Mouse (Mus musculus) right cerebral cortex, adult 18-20 months (tissue): ENCODE results near the gene 4921536K21Rik.
"Not testable (repeated sequence)": the region's sequence is repeated elsewhere in the genome, so short reads cannot be mapped to it uniquely, and the experiment has no call there.

Experiments used
- DNase-seq: peaks from one replicate; pipeline ENCODE4 v3.0.0; 2022; ENCODE audit warnings: mixed read lengths

The 4921536K21Rik gene

DNA sequence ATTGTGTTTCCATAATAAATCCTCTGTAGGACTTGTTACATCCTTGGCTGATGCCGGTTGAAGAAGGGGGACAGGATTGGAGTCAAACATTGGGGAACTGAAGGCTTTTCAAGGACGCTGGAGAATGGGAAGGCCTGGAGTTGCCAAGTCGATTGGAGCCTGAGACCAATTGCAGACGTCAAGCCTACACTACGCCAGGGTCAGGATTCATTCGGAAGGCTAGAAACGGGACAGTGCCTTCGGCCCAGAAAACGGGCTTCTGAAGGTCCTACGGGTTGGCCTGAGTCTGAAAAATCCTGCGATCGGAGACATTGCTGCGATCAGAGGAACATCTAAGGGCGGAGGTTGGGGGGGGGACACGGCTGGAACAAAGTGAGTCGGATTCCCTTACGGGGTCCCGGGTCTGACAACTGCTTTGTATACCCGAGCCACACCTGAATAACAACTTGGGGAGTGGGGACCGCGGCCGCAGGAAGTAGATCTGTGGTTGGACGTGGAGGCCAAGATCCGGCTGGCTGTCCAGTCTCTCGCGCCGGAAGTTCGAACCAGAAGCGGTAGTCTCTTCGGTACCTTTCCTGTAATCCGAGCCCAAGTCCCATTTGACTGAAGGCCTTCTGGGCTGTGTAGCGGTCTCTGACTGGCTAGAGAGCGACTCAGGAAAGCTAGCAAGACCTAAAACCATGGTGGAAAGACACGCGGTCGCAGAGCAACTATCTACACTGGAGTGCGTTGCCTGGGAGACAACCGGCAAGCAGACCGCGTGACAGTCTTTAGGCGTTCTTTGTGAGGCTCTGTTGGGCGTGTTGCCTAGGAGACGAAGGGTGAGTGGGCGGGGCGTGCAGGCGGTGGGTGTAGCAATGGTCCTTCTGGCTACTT, at the start of gene 4921536K21Rik, which contains the start of gene Dusp18:
Gene 4921536K21Rik (minus strand): TSS at position 693 of the 876 bp plus-strand sequence.
Gene Dusp18 (plus strand): TSS at position 835 of the 876 bp plus-strand sequence.
- peak; percentile 98 for DNase-seq

DNA sequence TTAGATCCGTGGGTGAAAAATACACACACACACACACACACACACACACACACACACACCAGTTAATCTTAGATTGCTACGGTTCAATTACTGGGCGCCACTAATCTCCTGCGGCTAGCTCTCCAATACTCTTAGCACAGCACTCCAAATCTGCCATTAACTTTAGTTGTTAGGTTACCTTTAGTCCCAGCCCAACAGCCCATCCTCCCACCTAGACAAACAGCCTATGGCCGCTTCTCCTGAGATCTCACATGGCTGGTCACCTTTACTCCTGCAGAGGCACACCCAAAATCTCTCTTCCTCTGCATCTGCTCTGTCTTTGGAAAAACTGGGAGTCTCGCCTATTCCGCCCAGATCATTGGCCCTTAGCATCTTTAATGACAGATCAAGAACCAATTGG, 46.5 kb upstream of the 4921536K21Rik start:
- DNase-seq = no peak

DNA sequence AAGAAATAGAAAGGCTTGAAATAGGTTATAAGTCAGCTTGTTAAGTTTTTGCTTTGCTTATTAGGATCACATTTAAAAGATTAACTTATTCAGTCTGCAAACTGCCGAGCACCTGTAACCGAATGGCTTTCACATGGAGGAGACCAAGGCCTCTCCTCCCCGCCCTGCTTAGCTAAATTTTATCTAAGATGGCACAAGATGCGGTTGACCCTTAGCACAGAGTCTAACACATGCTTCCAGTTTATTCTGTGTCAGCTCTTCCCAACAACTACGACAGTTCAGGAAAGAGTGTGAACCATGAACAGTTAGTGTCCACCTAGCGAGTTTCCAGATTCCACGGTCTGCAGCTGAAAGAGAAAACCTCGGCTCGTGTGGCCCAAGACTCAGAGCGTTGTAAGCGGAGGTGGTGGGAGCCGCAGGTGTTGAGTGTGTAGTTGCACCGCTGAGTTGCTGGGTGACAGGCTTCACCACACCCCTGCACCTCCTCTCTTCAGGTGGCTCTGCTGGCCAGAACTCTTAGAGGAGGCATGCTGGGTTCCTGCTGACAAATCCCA, 42.5 kb upstream of the 4921536K21Rik start:
- no peak for DNase-seq

DNA sequence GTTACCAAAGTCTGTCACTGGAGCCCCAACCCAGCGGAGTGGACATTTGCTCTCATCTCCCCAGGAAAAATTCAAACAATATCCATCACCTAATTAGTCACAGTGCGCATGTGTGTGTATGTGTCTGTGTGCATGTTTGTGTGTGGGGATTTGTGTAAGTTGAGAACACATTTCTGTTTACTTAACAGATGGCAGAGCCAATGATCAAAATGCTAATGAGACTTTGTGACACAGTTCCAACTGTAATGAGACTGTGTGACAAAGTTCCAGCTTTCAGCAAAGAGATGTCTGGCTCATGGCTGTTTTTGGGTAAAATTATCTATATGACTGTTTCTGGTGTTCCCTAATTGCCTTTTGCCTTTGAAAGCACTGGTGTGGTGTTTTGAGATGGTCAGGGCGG, 41.4 kb upstream of the 4921536K21Rik start:
- no peak for DNase-seq

DNA sequence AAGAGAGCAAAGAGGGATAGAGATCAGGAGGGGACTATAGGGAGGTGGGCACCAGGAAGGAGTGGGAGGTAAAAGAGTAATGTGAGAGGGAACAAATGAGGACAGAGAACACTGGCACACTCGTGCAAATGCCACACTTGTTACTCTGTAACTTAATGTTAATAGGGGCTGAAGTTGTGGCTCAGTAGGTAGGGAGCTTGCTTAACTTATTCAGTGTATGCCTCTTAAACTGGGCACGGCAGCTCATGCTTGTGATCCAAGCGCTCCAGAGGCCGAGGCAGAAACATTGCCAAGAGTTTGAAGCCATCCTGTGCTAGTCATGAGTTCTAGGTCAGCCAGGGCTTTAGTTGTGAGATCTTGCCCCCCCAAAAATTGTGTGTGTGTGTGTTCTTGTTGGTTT, 40.2 kb upstream of the 4921536K21Rik start:
- DNase-seq = no peak

DNA sequence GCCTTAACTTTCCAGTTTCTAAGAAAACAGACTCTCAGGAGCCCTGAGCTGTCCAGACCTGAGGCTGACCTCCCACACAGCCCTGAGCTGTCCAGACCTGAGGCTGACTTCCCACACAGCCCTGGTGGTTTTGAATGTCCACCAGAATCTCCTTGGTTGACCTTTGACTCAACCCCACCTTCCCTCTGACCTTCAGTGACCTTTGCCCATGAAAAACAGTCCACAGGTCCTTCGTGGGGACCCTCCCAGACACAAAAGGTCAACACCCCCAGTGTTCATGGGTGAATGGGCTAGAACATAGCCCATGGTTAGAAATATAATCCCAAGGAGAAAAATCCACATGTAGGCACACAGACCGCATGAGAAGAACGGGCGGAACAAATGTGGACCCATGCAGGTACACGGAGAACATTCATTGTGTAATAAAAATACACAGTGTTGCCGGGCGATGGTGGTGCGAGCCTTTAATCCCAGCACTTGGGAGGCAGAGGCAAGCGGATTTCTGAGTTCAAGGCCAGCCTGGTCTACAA, 38.9 kb upstream of the 4921536K21Rik start:
- no peak for DNase-seq

DNA sequence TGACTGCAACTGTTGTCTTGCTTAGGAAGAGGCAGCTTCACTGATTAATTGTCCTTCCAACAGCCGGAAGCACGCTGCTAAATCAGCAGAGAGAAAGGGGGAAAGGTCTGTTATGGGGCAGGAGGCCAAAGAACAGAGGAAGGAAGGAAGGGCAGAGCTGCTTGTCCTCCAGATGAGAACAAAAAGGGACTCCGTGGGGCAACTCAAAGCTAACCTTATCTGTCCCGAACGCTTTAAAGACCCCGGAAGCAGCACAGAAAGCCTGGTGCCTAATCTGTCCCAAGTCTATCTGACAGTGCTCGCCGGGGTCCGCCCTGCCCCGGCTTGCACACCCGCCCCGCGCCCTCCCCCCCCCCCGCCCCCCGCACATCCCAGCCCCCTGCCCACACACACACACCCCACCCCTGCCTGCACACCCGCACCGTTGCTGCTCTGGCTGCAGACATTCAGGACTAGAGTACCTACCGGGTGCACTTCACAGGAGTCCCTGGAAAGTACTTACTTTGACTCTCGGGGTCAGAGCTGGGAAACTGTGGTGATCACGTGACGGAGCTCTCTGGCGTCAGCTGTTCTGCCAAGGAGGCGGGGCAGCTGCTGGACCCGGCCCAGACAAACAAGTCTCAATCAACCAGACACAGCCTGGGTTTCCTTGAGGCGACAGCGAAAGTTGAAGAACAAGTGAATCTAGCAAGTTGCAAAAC, 36.8 kb upstream of the 4921536K21Rik start, which contains the start of gene Tcn2:
Gene Tcn2 (minus strand): TSS at position 649 of the 701 bp plus-strand sequence.
- DNase-seq = peak; percentile 68

DNA sequence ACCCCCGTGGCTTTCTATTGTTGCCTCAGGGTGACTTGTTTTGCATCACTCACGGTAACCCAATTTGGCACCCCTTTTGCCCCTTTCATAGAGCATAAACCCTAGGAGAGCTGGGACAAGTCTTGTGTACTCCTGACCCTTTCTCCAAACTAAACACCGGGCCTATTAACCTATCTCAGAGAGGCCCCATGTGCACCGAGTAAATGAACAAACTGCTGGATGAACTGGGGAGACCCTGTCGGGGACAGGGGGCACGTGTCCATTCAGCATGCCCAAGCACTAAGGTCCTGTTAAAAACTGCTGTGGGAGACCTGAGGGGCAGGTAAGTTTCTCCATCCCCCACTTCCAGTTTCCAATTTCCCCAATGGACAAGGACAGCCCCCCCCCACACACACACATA, 36.0 kb upstream of the 4921536K21Rik start:
- no peak for DNase-seq

DNA sequence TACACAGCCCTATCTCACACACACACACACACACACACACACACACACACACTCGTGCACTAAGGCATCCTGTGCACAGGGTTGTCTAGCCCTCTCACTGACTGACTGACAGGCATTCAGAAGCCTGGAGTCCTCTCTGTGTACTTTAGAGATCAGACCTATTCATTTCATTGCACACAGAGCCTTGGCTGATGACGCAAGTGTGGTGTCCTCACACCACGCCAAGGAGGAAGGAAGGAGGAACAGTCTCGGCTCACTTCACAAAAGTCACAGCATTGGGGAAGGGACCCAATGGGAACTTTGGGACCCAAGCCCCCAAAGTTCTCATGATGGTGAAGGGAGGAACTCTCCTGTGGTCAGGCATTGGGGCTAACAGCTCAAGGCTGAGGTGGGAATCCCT, 35.1 kb upstream of the 4921536K21Rik start:
- DNase-seq = no peak

DNA sequence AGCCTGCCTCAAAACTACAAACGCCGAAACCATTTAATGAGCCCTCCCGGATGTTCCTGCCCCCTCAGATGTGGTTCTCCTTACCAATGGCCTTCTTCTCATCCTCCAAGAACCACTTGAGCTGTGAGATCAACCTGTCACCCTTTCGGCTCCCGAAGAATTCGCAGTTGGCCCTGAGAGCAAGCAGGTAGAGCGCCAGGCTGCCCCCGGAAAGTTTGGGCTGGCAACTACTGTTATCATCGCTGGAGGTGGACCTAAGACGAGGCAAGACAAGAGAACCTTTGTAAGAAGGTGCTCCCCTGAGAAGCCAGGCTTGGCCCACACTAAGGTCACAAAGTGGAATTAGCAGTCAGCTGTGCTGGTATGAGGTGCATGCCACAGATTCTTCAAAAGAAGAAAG, 31.0 kb upstream of the 4921536K21Rik start:
- DNase-seq = no peak

DNA sequence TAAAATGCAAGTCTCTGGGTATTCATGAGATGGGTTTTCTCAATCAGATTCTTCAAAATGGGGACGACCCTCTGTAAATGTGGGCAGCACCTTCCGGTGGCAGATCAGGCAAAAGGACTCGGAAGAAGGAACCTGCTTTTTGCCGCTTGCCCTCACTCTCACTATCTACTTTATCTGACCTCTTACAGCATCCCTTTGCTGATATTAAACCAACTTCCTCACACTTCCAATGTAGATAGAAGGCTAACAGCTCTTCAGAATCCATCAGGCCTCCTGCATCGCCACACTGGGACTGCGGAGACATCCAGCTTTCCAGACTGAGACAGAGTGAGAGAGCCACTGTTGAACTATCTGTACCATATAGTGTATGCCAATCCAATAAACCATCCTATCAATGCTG, 27.8 kb upstream of the 4921536K21Rik start:
- no peak for DNase-seq

DNA sequence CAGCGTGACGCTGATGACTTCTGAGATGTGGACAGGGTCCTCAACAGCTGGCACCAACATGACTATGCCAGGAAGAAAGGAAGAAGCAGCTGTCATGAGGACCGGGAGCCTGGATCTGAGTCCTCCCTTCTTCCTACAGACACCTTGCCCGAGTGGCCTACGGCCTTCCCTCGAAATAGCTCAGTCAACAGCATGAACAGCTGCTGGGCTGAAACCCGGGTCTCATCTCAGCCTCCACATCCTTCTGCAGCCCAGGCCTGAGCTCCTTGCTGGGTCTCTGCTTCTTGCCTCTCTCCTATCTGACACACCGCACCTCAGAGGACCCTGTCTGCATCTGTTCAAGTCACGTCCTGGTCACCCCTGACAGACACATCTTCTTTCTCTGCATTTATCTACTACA, 27.2 kb upstream of the 4921536K21Rik start:
- DNase-seq = no peak

DNA sequence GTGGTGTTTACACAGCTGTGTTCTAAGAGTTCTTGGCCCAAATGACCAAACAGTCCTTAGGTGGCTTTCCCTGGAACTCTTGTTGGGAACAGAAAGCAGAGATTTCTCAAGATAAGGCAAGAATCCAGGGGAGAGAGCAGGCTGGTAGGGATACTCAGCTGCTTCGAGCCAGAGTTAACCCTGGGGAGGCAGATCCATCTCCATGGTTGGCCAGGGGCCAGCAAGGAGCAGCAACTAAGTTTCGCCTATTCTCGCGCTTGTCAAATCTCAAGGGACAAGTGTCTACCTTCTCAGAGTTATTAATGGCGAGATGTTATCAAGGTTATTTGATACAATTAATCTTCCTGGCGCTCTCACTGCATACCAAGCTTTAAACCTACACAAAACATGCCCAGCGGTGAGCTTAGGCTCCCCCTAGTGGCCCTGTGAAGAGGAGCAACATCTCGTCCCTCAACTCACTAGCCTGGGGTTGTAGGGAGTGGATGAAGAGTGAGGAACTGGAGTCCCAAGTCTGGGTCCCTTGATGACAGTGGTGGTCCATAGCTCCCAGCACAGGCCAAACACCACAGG, 26.5 kb upstream of the 4921536K21Rik start:
- DNase-seq = peak; percentile 66

DNA sequence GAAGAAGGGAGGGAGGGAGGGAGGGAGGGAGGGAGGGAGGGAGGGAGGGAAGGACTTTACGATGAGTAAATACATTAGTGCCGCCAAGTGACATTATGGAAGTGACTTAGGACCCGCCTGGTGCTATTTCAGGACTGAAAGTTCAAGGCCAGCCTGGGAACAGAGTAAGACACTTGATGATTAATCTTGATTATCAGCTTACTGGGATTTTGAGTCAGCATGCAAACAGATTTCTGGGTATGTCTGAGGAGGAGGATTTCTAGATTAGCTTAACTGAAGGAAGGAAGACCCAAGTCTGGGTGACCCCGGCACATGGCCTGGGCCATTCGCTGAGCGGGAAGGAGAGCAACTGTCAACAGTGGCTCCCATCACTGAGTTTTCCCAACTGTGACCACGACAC, 25.6 kb upstream of the 4921536K21Rik start:
- no peak for DNase-seq

DNA sequence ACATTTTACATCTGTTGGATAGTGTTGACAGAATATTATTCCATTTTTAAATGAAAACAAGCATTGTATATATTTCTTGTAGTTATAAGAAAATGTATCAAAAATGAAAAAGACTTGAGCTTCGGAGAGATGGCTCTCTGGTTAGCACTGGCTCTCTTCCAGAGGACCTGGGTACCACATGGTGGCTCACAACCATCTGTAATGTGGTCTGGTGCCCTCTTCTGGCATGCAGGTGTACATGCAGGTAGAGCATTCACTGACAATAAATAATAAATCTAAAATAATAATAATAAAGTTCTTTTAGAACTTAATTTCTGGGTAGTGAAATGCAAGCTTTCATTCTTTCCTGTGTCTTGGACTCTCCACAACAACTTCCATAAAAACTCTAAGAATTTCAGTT, 23.8 kb upstream of the 4921536K21Rik start:
- no peak for DNase-seq

DNA sequence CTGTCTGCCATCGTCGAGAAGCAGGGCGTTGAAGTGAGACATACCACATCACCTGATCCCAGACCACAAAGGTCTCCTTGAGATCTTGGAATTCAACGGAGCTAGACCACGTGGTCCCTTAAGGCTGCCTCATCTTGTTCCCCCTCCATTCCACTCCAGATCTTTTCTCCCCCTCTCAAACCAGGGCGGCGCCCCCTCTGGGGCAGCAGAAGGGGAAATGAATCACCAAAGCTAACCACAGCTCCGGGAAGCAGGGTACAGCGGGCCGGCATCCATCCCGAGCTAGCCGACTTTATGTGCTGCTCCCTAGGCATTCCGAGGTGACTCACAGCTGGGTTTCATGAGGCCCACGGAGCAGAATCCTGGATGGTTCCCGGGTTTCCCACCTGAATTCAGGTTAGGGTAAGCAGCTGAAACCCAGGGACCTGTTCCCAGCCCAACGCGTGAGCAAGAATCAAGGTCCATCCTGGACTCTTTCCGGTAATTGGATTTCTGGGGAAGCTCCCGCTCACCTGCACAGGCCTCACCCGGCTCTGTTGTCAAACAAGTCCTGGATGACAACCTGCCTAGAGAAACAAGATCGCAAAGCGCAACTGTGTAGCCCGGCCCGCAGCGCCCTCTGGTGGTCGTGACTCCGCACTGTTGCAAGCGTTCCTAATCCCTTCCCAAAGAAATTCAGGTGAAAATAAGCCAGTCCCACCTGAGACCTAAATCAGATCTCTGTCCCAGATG, 19.4 kb upstream of the 4921536K21Rik start, which contains the start of gene Slc35e4:
Gene Slc35e4 (minus strand): TSS at position 556 of the 732 bp plus-strand sequence.
- DNase-seq = peak; percentile 79

DNA sequence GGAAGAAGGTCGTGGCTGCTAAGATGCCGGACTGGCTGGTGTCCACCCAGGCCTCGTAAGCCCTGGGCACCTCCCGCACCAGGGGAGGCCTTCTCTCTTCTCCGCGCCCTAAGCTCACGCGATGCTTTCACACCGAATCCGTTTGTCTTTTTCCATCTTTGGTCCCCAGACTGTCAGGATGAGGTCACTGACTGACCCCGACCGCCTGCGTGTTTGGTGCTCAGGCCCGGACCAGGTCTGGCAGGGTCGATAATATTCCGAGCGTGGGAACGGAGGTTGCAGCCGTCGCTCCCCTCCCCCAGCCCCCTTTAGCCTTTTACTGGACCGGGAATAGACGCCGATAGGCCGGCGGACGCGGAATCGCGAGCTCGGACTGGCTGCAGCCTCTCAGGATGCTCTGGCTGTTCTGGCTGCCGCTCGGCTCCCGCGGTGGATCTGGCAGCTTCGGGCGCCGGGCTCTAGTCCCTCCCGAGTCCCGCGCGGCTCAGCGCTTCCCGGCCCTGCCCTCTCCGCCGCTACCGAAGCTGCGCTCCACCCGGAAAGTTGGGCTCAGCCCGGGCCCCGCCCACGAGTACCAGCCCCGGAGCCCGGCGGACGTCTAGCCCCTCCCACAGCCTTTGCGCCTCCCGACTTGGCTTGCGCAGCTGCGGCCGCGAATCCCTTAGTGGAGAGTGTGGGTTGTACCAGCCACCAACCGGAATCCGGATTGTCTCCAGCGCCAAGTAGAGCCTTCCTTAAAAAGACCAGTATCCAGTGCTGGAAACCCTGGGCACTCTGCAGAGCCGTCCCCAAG, 18.6 kb upstream of the 4921536K21Rik start:
- peak; percentile 97 for DNase-seq

DNA sequence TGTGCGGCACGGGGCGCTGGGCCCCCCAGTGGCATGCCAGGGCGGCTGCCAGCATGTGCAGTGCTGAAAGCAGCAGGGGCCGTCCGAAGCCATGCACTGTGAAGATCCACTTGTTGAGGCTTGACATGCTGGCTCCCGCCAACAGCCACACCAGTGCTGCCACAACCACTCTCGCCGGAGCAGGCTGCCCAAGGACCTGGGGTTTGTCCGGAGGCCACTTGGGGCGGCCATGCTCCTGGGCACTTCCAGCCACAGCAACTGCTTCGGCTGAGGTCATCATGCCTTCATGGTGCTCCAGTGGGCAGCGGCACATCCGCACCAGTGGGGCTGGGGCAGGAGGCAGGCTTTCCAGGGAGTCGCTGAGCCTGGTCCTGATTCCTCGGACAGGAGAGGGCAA, 18.0 kb upstream of the 4921536K21Rik start:
- no peak for DNase-seq

DNA sequence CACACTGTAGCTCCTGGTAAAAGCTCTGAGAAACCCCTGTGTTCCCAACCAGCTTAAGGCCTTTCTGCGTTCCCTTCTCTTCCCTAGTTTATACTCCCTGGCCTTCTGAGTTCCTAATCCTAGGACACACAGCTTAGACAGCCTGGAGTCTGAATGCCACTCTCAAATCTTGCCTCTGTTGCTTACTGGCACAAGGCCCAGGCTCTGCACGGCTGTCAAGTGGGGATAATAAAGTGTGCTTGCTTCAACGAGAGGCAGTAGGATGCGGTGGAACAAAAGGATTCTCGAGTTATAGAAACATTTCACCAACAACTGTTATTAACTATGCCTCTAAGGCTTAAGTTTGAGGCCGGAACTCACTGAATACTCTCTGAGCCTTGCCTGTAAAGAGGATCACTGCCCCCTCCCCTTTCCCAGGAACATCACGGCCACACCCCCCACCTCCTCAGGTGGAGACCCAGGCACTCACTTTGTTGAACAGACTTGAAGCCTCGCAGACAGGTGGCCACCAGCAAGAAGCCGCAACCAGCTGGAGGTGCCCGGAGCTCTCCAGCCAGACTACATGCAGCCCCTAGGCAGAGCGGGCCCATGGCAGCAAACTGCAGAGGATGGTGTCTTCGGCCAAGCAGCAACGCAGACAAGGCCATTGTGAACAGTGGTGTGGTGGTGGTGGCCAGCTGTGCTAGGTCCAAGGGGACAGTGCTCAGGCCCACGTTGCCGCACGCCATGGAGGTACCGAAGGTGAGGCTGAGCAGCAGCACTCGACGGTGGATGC, 17.4 kb upstream of the 4921536K21Rik start:
- peak; percentile 53 for DNase-seq

DNA sequence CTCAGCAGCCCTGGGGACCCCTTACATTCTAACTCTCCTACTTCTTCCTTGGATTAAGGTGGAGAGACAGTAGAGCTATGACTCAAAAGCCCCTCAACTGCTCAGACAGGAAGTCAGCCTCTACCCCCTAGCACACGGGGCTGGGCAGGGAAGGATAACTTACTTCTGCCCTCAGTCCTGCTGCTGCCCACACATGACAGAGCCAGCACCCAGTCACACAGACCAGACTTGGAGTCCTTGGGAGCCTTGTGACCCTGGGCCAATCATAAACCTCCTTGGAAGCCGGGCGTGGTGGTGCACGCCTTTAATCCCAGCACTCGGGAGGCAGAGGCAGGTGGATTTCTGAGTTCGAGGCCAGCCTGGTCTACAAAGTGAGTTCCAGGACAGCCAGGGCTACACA, 16.5 kb upstream of the 4921536K21Rik start:
- DNase-seq = not testable (repeated sequence)
